Mouse (Mus musculus) retina, postnatal 1 day (tissue): ENCODE results near the gene Klhl2.

Experiments used
- DNase-seq: peaks from one replicate; pipeline ENCODE4 v3.0.0-alpha.2; 2012

The Klhl2 gene

DNA sequence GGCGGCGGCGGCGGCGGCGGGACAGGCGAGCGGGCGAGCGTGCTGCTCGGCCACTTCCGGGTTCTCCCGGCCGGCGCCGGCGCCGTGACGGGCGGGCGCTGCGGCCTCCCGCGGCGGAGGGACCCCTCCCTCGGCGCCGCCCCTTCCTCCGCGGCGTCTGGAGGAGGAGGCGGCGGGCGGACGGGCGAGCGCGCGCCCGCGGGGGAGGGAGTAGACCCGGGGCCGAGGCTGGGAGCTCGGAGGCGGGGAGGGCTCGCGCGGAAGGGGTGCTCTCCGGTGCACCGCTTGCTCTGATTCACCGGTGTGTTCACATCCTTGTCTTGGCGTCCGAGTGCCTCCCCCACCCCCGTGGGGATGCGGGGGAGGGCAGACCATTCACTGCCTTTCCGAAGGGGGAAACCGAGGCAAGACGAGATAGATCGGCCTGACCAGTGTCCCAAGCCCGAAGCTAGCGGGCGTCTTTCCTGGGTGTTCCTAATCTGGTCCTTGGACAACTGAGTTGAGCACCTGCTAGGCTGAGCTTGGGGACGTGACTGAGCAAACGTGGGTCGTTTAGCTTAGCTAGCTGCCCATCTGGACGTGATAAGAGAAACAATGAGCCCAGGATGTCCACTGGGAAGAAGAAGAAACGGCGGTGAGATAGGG is at the start of gene Klhl2:
Klhl2 (minus strand) TSS at position 121 of the 645 bp plus-strand sequence.
- peak; percentile 88 for DNase-seq

DNA sequence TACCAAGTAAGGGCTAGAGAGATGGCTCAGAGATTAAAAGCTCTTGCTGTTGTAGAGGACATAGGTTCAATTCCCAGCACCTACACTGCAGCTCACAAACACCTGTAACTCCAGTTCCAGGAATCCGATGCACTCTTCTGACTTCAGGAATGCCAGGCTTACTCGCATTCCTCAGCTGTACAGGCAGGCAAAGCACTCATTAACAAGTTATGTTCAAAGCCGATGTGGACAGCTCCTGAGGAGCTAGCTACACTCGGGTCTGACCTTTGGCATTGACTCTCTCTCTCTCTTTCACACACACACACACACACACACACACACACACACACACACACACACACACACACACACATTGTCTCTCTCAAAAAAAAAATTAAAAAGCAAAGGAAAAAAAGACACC is 48.9 kb upstream of the Klhl2 start:
- DNase-seq, result no peak

DNA sequence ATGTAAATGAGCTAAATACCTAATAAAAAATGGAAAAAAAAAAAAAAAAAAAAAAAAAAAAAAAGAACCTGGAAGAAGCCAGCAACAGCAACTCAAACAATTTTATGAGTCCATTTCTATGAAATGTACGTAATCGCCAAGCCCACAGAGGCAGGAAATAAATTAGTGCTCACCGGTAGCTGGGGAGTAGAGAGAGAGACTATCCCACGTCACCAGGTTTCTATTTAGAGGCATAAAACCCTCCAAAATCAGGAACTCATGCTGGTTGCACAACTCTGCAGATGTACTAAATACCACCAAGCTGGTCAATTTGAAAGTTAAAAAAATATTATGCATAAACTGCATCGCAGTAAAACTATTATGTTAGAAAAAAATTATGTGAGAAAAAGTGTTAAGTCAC is 46.9 kb upstream of the Klhl2 start:
- no peak for DNase-seq

DNA sequence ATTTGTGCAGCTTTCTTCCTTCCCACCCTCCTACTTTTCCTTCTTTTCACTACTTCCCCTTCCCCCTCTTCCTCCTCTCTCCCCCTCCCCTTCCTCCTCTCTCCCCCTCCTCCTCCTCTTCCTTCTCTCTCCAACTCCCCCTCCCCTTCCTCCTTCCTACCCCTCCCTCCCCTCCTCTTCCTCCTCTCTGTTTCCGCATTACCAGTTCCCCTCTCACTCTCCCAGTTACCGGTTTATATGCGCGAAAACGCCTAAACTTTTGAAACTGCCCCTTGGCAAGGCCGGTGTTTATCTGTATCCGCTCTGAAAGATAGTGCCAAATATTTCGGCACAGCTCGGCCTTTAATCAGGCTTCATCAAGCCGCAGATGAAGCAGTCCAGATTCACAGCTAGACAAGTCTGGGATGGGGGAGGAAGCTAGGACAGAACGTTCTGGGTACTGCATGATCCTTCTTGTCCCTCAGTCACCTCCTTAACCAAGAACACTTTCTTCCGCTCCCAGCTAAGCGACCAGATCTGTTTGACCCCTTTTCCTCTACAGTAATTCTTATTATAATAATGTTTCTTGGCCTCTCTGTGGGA is 30.9 kb upstream of the Klhl2 start:
- DNase-seq, result peak; percentile 11

DNA sequence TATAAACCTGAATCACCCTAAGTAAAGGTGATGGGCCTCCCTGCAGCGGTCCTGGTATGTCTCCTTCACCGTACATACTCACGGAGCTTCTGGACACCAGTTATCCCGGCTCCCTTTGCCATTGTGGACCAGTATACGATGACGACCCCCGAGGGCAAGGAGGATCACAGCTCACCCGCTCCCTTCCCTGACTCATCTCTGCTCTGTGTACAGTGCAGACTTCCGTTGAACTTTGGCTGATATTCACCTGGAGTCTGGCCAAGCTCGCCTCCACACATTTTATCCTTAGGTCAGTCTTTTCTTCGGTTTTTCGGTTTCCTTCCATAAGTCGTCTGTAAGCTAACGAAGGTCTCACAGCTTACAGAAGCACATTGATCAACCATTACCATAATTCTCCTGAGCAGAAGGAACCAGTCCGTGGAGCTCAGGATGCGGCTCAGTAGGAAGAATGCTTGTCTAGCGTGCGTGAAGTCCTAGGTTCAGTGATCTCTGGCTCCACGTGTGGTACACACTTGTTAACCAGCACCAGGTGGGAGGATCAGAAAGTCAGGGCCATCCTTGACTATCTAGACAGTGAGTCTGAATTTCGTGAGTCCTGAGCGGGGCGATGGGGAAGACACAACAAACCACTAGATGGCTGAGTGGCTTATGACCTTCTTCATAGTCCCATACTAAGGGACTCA is 28.0 kb upstream of the Klhl2 start:
- no peak for DNase-seq

DNA sequence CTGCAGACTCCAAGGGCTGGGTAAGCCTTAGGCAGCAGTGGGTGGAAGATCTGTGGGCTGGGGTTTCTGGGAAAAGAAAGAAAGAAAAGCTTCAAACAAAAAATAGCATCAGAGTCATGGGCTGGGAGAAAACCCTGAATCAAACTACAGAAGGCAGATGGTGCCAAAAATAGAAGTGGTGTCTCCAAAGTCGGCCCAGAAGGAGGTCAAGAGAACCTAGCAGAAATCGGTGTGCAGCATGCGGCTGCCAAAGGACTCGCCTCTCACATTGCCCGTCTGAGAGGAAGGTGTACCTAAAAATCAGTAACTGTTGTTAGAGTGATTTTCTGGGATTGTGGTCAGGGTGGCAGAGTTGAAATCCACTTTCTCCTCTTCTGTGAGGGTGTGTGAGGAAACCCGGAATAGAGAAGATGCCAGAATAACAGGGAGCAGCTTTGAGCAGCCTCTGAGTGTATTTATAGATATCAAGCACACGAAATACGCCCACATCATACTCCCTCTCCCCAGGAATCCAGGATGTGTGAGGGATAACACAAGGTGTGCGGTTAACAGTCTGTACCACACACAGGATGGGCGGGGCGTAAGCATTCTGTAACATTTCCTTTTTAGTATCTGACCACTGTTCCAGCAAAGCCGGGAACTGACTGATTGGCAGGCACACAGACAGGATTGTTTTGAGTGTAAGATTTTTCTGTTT is 21.8 kb upstream of the Klhl2 start:
- DNase-seq, result no peak

DNA sequence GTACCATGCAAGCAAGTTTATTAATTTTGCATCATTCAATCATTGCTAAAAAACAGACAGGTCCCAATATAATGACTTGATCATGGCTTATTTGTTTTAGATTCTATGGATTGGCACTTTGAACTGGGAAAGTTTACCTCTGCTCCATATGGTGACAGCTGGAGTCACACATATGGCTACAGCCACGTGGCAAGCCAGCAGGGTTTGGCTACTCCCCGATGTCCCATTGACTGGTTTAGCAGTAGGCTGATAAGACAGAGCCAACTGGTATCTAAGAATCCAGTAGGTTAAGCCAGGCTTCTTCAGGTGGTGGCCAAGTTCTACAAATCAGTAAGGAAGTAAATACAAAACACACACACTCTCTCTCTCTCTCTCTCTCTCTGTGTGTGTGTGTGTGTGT is 20.4 kb upstream of the Klhl2 start:
- no peak for DNase-seq

DNA sequence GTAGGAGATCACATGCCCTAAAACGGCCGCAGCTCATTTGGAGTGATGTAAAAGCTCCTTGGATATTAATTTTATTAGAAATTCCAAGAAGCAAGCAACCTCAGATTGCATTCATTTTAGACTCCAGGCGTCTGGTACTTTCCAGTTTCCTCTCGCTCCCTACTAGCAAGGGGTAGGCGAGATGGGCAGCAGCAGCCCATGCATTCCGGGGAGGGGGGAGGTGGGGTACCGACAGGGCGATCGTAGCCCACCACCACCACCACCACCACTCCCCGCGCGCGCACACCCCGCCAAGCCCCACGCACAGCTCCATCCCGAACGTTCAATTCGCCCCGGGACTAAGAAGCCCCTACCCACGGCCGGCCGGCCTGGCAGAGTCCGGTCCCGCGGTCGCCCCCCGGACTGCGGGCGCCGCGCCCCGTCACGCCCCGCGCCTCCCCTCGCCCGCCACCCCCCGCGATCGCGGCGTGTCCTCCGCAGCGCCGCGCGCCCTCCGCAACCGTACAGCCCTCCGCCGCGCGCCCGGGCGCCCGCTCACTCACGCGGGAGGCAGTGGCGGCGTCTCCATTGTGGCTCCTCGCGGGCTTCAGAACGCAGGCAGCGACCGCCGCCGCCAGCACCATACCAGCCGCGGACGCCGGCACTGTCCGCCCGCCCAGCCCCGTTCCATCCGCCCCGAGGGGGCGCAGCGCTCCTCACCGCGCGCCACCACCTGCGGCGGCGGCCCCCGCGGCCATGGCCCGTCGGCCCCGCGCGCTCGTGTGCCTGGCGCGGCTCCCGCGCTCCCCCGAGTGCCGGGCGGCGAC is 523 bp downstream of the Klhl2 start:
- no peak for DNase-seq

DNA sequence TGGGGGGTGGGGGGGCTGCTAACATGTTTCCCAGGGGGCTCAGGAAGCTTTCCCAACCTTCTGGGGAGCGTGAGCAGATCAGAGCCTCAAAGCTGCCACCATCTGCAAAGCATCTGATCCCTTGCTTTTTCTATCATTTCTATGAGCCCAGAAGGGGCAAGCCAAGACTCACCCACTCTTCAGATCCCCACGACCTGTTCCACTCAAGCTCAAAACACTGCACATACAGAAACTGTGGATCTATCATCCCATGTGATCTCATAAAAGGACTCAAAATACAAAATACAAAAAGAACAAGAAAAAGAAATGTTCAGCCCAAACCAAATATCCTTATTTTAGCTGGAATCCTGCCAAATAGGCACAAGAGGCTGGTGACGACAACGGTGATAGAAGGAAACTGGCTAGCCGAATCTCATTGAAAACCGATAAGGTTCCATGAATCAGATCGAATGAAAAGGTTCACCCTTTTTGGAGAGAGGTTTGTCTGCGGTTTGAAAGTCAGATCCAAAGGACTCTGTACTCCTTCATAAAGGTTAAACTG is 1.5 kb downstream of the Klhl2 start:
- DNase-seq, result peak; percentile 21

DNA sequence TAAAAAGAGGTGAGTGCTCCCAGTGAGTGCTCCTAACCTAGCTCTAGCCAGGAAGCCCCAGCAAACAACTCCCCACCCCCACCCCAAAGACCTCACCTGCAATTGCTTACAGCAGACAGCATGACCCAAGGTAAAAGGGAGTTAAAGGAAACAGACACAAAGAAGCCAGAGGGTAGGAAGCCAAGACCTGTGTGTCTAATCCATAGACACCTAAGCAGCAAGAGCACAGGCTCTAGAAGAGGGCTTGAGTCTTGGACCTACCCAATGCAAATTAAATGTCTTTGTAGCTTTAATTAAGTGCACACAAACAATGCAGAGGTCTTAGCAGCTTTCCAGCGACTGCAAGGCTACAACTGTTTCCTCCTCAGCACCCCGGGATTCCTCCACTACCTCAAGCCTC is 2.2 kb downstream of the Klhl2 start:
- peak; percentile 22 for DNase-seq

DNA sequence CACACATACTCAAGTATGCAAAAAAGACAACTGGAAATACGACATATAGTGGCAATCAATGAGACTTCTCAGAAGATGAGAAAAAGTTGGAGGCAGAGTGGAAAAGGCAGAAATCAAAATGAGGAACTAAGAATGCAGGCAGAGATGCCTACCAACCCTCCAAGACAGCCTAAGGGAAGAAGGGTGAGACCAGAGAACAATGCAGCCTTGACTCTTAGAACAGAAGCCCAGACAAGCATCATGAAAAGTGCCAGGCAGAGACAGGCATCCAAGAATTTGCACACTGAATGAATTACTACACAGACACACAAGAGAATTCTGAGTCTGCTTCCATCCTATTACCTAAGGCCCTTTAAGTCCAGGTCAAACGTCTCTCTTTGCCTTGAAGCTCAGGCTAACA is 2.6 kb downstream of the Klhl2 start:
- no peak for DNase-seq

DNA sequence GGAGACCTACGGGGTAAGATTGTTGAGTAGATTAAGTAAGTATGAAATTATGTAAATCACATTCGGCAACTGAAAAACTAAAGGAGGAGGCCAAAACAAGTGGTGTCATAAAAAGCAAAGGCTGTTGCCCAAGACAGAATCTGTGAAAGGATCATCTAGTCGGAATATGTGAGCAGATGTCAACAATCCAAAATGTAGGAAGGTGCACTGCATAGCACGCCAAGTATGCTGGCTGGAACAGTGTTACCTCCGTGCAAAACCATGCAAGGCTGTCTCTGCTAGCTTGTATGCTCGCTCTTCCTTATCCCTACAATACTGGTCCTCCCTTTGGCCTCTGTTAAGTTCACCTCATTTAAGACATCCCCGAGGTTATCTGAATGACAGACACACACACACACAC is 4.5 kb downstream of the Klhl2 start:
- no peak for DNase-seq

DNA sequence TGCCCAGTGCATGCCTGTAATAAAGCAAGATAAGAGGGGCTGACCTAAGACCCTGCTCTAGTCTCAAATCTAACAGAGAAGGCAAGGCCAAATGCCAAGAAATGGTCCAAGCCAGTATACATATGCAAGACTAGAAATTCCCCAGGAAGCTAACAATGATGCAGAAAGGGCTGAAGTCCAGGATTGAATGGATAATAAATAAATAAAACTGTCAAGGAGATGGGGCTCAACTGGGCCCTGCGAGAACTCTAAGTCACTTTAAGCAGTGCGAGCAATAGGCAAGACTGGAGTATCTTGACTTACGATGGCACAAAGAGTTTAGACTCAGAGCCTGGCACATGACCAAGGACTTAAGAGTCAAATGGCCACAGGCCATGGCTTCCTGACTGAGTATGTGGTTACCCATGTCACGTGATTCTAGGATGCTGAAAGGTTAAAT is 5.8 kb downstream of the Klhl2 start:
- no peak for DNase-seq

DNA sequence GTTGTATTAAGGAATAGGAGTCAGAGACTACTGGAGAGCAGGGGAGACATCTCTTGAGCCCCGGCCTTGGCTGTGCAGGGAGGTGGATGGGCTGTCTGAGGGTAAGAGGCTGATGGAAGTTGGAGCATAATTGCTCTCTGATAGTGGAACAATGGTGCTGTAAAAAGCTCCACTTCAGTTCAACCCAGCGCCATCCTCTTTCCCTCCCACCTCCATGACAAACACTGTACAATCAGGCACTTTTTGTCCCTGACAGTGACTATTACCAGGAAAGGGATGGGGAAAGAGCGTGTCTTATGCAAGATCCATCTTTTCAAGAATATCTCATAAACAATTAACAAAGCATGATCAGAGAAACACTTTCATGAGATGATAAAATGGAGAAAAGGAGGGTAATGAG is 6.6 kb downstream of the Klhl2 start:
- DNase-seq, result no peak

DNA sequence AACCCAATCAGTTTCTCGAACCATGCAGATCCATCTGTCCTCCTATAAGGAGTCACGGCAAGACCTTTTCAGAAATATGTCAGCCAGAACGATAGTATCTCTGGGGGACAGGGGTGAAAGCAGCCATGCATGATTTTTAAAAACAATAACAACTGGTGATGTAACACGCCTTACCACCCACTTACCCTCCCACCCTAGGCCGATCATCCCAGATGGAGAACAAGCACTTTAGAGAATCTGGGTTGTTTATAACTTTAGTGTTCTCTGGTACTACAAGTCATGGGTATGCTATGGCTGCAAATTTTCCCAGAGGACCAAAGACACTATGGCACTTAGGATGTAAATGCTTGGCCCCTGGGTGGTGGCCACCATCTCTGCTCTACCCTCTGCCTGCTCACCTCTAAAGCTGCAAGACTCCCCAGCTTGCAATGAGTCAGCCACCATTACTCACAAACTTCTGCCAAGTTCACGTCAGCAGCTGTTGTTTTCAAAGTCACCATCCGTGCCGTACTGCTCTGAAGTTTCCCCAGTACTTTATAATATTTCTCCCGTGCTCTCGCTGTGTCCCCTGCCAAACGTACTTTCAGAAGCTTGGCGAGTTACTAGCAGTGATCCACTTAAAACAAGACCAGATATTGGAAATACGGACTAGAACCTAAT is 7.9 kb downstream of the Klhl2 start:
- no peak for DNase-seq

DNA sequence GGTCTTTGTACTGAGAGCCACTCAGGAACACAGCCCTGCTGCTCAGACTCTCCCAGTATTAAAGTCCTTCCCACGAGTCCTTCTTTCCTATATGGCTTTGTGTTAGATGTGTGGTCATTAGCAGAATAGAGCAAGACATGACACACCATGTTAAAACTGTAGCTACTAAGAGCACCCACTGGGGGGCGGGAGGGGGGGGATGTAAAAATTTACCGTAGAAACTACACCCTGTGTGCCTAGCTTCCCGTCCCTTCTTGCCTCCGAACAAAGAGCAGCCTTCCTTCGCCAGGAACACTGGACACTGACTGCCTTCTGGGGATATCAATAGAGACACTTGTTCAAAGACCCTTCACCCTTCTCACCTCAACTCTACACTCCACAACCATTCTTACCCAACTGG is 10.2 kb downstream of the Klhl2 start:
- DNase-seq, result no peak

DNA sequence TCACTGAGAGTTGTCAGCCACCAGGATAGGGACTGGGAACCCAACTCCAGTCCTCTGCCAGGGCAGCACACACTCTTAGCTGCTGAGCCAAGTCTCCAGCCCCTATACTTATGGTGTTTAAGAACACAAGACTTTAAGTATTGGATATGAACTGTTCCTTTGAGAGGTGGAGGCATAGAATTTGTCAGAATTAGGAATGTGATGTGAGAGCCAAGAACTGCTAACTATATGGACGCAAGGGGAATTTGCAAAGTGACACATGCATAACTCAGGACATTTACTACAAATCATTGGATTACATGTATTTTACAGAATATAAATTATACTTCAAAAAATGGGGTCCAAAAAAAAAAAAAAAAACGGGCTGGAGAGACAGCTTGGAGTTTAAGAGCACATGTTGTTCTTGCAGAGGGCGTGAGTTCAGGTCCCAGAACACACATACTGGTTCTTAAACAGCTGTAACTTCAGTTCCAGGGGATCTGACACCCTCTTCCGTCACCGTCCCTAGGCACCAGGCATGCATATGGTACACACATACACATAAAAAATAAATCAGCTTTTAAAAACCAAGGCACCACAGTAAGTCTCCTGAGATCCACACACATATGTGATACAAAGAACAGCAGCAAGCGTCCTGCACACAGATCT is 14.2 kb downstream of the Klhl2 start:
- DNase-seq, result no peak

DNA sequence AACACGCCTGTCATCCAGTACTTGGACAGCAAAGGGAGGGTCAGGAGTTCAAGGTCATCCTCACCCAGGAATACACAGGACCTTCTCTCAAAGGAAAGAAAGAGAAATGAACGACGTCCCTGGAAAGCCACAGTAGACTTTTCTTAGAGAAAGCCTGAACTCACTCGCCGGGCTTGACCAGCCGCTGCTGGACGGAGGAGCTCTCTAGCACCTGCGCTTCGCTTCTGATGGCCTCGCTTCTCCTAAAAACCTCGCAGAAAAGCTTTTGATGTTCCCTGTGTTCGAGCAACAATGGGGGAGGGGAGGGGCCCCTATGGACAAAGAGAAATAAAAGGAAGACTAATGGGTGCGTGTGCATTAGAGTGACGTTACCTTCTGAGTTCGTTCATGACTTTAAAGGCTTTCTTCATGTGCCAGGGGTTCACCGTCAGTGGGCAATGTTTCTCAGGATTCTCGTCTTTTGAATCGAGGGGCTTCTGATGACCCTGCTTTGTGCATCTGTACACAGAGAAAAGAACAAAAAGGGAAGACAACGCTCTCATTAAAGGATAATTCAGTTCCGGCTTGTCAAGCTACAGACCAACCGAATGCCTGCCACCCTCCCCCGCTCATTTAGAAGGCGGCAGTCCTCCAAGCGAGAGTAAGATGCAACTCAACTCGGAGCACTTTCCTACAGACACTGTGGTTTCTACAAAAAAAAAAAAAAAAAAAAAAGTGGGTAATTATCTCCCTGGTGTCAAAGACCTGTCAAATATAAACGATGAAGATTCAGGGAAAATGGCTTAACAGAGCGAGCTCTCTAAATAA is 15.5 kb downstream of the Klhl2 start:
- peak; percentile 79 for DNase-seq

DNA sequence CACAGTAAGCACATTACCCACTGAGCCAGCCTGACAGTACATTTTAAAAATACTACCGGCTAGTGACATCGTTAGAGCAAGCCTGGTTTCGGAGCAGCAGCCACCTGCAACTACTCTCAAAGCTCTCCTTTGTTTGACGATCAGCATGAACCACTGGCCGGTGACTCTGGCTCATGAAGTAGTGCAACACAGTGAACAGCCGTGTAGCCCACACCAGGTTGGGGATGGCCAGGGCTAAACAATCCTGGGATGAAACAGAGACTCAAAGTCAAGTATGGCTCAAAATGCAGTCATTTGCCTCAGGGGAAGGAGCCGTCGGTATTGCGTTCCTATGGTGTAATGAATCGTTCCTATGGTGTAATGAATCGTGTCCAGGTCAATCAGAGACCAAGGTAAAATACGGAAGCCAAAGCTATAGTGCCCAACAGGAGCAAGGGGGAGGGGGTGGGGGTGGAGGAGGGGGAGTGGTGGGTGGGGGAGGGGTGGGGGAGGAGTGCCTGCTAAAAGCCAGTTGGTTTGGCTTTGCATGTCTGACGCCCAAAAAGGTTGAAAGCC is 17.2 kb downstream of the Klhl2 start:
- no peak for DNase-seq

DNA sequence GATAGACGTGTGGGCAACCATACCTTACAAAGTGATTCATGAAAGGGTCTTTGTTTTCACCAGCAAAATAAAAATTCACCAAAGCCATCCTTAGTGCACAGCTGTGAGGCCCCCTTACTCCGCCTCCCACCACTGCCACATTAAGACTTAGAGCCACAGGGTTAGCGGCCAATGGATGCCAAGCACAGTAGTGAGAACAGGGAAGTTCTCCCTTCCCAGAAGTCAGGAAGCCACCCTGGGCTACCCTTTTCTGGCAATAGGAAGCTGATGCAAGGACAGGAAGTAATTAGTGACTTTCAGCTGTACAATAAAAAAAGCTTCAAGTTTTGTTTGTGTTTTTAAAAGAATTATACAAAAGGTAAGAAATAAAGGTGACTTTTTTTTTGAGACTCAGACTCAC is 18.2 kb downstream of the Klhl2 start:
- DNase-seq, result no peak
